Mouse (Mus musculus) CD8-positive naive resting alpha-beta T cell, adult 2 months (primary cell): ENCODE measurements at regions not wholly inside any gene's neighbourhood (a gene's known extent, or its start where the extent isn't known, plus 50 kb on each side); places are given as distances from the start of the nearest gene placed in this dataset.

Experiments
- DNase-seq, 2 experiments: peaks; one replicate each; pipeline ENCODE4 v3.0.0; 2022; ENCODE audit warnings: low read depth in 2 of 2, low spot score in 2 of 2

- DNase-seq = no peak
Measured at GRCm38 (mm10) chr11:20882756-20883155, 51.9 kb upstream of the Lgalsl start.

GRCm38 (mm10) chr11:20883907-20884306 lies 53.1 kb upstream of the Lgalsl start:
- DNase-seq = no peak

- DNase-seq = no peak
Measured at GRCm38 (mm10) chr11:20887044-20887443, 56.2 kb upstream of the Lgalsl start.

GRCm38 (mm10) chr11:20890479-20890878 lies 59.6 kb upstream of the Lgalsl start:
- no peak for DNase-seq

GRCm38 (mm10) chr11:20891711-20892110 lies 60.9 kb upstream of the Lgalsl start:
- DNase-seq = no peak

- DNase-seq = no peak
Measured at GRCm38 (mm10) chr11:20896277-20897123, 65.6 kb upstream of the Lgalsl start.

- no peak for DNase-seq
Measured at GRCm38 (mm10) chr11:20897468-20897867, 66.6 kb upstream of the Lgalsl start.

GRCm38 (mm10) chr11:20898558-20898957 lies 67.7 kb upstream of the Lgalsl start:
- no peak for DNase-seq

- no peak for DNase-seq
Measured at GRCm38 (mm10) chr11:20899766-20900165, 68.9 kb upstream of the Lgalsl start.

- no peak for DNase-seq
Measured at GRCm38 (mm10) chr11:20902001-20902400, 71.1 kb upstream of the Lgalsl start.

- DNase-seq = no peak
Measured at GRCm38 (mm10) chr11:20902910-20903309, 72.1 kb upstream of the Lgalsl start.

- DNase-seq = no peak
Measured at GRCm38 (mm10) chr11:20907996-20908395, 77.1 kb upstream of the Lgalsl start.

GRCm38 (mm10) chr11:20908471-20908870 lies 77.6 kb upstream of the Lgalsl start:
- DNase-seq = no peak

- no peak for DNase-seq
Measured at GRCm38 (mm10) chr11:20913042-20913441, 82.2 kb upstream of the Lgalsl start.

GRCm38 (mm10) chr11:20913598-20914296 lies 82.9 kb upstream of the Lgalsl start:
- peak; percentile 75 to 85 for DNase-seq

- DNase-seq = no peak
Measured at GRCm38 (mm10) chr11:20914297-20914997, 83.6 kb upstream of the Lgalsl start.

GRCm38 (mm10) chr11:20915182-20915602 lies 84.3 kb upstream of the Lgalsl start:
- peak in 1 of 2 experiments; percentile 10 for DNase-seq

GRCm38 (mm10) chr11:20915687-20916432 lies 85.0 kb upstream of the Lgalsl start:
- DNase-seq = no peak

- no peak for DNase-seq
Measured at GRCm38 (mm10) chr11:20916473-20916911, 85.6 kb upstream of the Lgalsl start.

- DNase-seq = no peak
Measured at GRCm38 (mm10) chr11:20916961-20917360, 86.1 kb upstream of the Lgalsl start.

GRCm38 (mm10) chr11:20917483-20917882 lies 86.6 kb upstream of the Lgalsl start:
- DNase-seq = no peak
